Mouse (Mus musculus): Measurements from ENCODE around the gene Fgf23. TPM values are rescaled to one million over a fixed set of nuclear protein-coding genes. Genes with fewer than 3 reads are reported as not detected.

Gene Fgf23
- polyA plus RNA-seq (2014; fragmentation: Nextera tagmentation; extraction: Ambion mirVana): 0.11 and 0.18 TPM in 2 replicates

DNA sequence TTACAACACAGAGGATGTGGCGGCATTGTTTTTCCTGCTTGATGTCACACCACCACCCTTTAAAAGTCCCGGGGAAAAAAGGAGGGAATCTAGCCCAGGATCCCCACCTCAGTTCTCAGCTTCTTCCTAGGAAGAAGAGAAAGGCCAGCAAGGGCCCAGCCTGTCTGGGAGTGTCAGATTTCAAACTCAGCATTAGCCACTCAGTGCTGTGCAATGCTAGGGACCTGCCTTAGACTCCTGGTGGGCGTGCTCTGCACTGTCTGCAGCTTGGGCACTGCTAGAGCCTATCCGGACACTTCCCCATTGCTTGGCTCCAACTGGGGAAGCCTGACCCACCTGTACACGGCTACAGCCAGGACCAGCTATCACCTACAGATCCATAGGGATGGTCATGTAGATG, at the start of gene Fgf23:
Gene Fgf23 (plus strand): TSS at position 86 of the 400 bp plus-strand sequence.
- Histone ChIP-seq H3K4me2 (replicated peaks) (no peak within 1 kb of the TSS), H3K27ac (no peak within 1 kb of the TSS), H3K9me3 (ENCODE audit: control insufficient read depth, low read length) (no peaks in the 10 kb centered on the region), H3K36me3 (replicated peaks; ENCODE audit: control insufficient read depth, insufficient read depth) (no peaks in the 10 kb centered on the region), H3K4me1 (replicated peaks; ENCODE audit: control insufficient read depth, insufficient read depth, low read length) (no peaks in the 10 kb centered on the region), H3K9ac (no peak within 1 kb of the TSS), H3K4me3 (replicated peaks; ENCODE audit: low read length) (no peak within 1 kb of the TSS), H3K27me3 (ENCODE audit: control insufficient read depth, insufficient read depth, low read length) (no peaks in the 10 kb centered on the region)
- ATAC-seq (ENCODE audit: low FRiP score) (no peak), DNase-seq (ENCODE audit: low spot score) (no peak)
- 17% methylated on average over 5 of the region's 5 CpGs for WGBS

DNA sequence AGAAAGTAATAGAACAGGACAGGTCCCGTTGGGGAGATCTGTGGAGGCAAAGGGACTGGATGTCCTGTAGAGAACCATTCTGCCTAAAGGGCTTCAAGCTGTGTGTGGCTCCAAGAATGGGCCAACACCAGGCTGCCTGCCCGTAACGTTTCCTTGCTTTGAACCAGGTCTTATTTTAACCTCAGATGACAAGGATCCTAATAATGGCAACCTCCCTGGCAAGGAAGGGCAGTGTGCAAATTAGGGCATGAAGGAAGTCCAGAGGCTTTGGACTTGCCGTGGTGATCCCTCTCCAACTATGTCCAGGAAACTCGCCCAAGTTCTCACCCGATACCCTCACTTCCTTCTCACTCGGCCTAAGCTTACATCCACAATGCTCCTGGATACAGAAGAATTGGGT, 47.9 kb upstream of the Fgf23 start:
- H3K9me3 ChIP-seq (ENCODE audit: control insufficient read depth, low read length): no peaks in the 10 kb centered on the region
- DNase-seq (ENCODE audit: low spot score): no peak
- H3K27ac ChIP-seq: no peak overlapping the region
- ATAC-seq (ENCODE audit: low FRiP score): no peak
- H3K9ac ChIP-seq: no peak overlapping the region
- no peaks in the 10 kb centered on the region for H3K4me1 ChIP-seq (replicated peaks; ENCODE audit: control insufficient read depth, insufficient read depth, low read length)
- no peak overlapping the region for H3K4me3 ChIP-seq (replicated peaks; ENCODE audit: low read length)
- H3K27me3 ChIP-seq (ENCODE audit: control insufficient read depth, insufficient read depth, low read length): peaks cover 7% of the 10 kb centered on the region; the same call in 1 of the 2 replicates
- WGBS: 83% methylated on average over 7 of the region's 7 CpGs
- H3K36me3 ChIP-seq (replicated peaks; ENCODE audit: control insufficient read depth, insufficient read depth): no peaks in the 10 kb centered on the region
- H3K4me2 ChIP-seq (replicated peaks): no peak overlapping the region

DNA sequence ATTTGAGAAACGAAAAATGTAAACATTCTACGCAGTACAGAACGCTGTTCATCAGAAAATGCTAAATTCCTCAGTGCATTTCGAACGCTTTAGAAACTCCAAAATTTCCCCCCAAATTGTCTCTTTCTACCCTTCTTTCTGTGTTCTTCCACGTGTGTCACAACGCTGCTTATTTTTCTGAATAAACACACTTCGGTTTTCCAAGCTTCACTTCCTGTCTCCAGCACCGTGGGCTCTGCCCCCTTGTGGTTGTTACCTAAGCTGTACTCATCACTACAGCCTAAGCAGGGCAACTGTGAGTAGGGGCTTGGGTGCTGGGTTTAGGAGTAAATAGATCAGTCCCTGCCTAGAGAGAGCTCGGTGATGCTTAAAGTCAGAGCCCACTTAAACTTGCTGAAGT, 37.9 kb upstream of the Fgf23 start:
- DNase-seq (ENCODE audit: low spot score) (peak; percentile 50), ATAC-seq (ENCODE audit: low FRiP score) (no peak)
- Histone ChIP-seq H3K27me3 (ENCODE audit: control insufficient read depth, insufficient read depth, low read length) (no peaks in the 10 kb centered on the region), H3K4me2 (replicated peaks) (peak overlapping the region; percentile 42), H3K4me1 (replicated peaks; ENCODE audit: control insufficient read depth, insufficient read depth, low read length) (no peaks in the 10 kb centered on the region), H3K4me3 (replicated peaks; ENCODE audit: low read length) (no peak overlapping the region), H3K27ac (no peak overlapping the region), H3K9me3 (ENCODE audit: control insufficient read depth, low read length) (no peaks in the 10 kb centered on the region), H3K9ac (no peak overlapping the region), H3K36me3 (replicated peaks; ENCODE audit: control insufficient read depth, insufficient read depth) (no peaks in the 10 kb centered on the region)
- WGBS: 42% methylated on average over 10 of the region's 10 CpGs

DNA sequence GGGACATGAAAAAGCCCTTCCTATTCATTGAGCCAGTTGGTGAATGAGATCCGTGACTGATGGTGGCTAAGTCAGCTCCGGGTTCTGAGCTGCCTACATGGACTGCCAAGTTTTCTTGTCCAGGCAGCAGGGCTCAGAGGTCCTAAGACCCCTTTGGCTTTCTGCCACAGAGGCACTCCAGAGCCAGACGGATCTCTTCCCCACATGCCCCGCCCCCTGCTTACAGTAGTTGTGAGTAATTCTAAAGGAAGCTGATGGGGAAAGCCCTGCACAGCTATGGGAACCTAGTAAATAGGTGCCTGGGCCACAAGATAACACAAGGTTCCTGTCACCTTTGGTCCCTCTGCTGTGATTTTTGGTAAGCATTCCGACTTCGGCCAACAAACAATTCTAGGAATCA, 27.8 kb upstream of the Fgf23 start:
- no peaks in the 10 kb centered on the region for H3K4me1 ChIP-seq (replicated peaks; ENCODE audit: control insufficient read depth, insufficient read depth, low read length)
- H3K27me3 ChIP-seq (ENCODE audit: control insufficient read depth, insufficient read depth, low read length): no peaks in the 10 kb centered on the region
- WGBS: 52% methylated on average over 6 of the region's 6 CpGs
- no peak overlapping the region for H3K4me2 ChIP-seq (replicated peaks)
- H3K9ac ChIP-seq: no peak overlapping the region
- H3K36me3 ChIP-seq (replicated peaks; ENCODE audit: control insufficient read depth, insufficient read depth): no peaks in the 10 kb centered on the region
- DNase-seq (ENCODE audit: low spot score) (peak; percentile 46), ATAC-seq (ENCODE audit: low FRiP score) (no peak)
- no peaks in the 10 kb centered on the region for H3K9me3 ChIP-seq (ENCODE audit: control insufficient read depth, low read length)
- no peak overlapping the region for H3K4me3 ChIP-seq (replicated peaks; ENCODE audit: low read length)
- no peak overlapping the region for H3K27ac ChIP-seq

DNA sequence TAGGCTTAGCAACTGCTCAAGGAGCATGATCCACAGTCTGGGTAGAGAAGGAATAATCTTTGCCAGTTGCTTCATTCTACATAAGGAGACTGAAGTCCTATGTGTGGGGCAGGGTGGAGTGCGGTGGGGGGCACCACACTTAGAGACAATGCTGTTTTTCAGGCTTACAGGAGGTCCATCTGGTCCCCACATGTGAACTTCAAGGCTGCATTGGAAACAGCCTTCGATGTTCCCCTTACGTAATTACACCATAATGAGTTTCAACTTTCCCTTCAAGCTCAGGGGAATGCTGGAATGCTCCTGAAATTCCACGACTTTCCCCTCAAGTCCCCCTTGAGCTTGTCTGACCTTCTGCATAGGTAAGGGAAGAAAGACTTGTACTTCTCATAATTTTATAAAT, 21.9 kb upstream of the Fgf23 start:
- Histone ChIP-seq H3K36me3 (replicated peaks; ENCODE audit: control insufficient read depth, insufficient read depth) (no peaks in the 10 kb centered on the region), H3K27me3 (ENCODE audit: control insufficient read depth, insufficient read depth, low read length) (no peaks in the 10 kb centered on the region), H3K4me2 (replicated peaks) (no peak overlapping the region), H3K4me1 (replicated peaks; ENCODE audit: control insufficient read depth, insufficient read depth, low read length) (no peaks in the 10 kb centered on the region), H3K9ac (no peak overlapping the region), H3K9me3 (ENCODE audit: control insufficient read depth, low read length) (no peaks in the 10 kb centered on the region), H3K27ac (no peak overlapping the region), H3K4me3 (replicated peaks; ENCODE audit: low read length) (no peak overlapping the region)
- ATAC-seq (ENCODE audit: low FRiP score) (no peak), DNase-seq (ENCODE audit: low spot score) (no peak)
- WGBS: 73% methylated on average over 4 of the region's 4 CpGs

DNA sequence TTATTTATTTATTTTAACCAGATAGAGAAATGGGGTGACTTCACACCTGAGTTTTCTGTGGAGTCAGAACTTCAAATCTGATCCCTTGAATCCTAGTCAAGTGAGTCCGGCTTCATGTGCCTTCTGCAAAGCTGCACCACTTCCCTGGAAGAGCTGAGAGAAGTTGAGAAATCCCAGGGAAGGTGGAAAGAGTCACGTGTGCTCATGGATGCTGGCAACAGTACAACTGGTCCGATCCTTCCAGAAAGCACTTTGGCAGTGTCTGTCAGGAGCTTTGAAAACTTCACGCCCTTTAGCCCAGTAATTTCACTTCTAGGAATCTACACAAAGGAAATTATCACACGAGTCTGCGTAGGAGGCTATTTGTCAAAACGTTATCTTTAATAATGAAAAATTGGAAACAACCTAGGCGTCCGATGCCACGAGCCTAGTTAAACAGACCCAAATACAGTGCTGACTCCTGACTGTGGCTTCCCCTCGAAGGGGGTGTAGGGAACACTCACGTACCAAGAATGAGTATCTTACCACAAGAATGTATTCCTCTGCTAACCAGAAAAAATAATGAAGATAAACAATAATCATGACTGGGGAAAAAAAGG, 15.6 kb upstream of the Fgf23 start:
- no peaks in the 10 kb centered on the region for H3K9me3 ChIP-seq (ENCODE audit: control insufficient read depth, low read length)
- 84% methylated on average over 12 of the region's 12 CpGs for WGBS
- H3K9ac ChIP-seq: no peak overlapping the region
- H3K4me1 ChIP-seq (replicated peaks; ENCODE audit: control insufficient read depth, insufficient read depth, low read length): no peaks in the 10 kb centered on the region
- H3K4me3 ChIP-seq (replicated peaks; ENCODE audit: low read length): no peak overlapping the region
- DNase-seq (ENCODE audit: low spot score) (no peak), ATAC-seq (ENCODE audit: low FRiP score) (no peak)
- no peaks in the 10 kb centered on the region for H3K36me3 ChIP-seq (replicated peaks; ENCODE audit: control insufficient read depth, insufficient read depth)
- no peak overlapping the region for H3K4me2 ChIP-seq (replicated peaks)
- H3K27ac ChIP-seq: no peak overlapping the region
- H3K27me3 ChIP-seq (ENCODE audit: control insufficient read depth, insufficient read depth, low read length): no peaks in the 10 kb centered on the region

DNA sequence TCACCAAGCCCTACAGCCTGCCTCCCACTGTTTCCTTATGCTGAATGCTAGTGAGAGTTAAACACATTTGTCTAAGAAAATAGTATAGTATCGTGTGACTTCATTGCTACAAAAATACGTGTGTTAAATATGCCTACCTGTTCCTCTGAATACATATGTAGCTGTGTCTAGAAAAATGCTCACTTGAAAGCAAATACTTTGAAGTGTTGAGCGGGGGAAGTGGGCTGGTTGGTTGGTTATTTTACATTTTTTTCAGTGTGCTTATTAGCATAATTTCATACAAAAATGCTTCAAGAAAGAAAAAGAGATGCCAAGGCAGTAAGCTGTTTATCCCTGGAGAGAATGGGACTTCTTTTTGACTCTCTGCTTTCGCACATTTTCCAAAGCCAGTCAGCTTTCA, 12.7 kb upstream of the Fgf23 start:
- Histone ChIP-seq H3K4me1 (replicated peaks; ENCODE audit: control insufficient read depth, insufficient read depth, low read length) (no peaks in the 10 kb centered on the region), H3K4me2 (replicated peaks) (no peak overlapping the region), H3K9ac (no peak overlapping the region), H3K4me3 (replicated peaks; ENCODE audit: low read length) (no peak overlapping the region), H3K9me3 (ENCODE audit: control insufficient read depth, low read length) (no peaks in the 10 kb centered on the region), H3K27me3 (ENCODE audit: control insufficient read depth, insufficient read depth, low read length) (peaks cover 4% of the 10 kb centered on the region; the same call in 1 of the 2 replicates), H3K27ac (no peak overlapping the region), H3K36me3 (replicated peaks; ENCODE audit: control insufficient read depth, insufficient read depth) (no peaks in the 10 kb centered on the region)
- ATAC-seq (ENCODE audit: low FRiP score) (no peak), DNase-seq (ENCODE audit: low spot score) (no peak)
- 88% methylated on average over 4 of the region's 4 CpGs for WGBS

DNA sequence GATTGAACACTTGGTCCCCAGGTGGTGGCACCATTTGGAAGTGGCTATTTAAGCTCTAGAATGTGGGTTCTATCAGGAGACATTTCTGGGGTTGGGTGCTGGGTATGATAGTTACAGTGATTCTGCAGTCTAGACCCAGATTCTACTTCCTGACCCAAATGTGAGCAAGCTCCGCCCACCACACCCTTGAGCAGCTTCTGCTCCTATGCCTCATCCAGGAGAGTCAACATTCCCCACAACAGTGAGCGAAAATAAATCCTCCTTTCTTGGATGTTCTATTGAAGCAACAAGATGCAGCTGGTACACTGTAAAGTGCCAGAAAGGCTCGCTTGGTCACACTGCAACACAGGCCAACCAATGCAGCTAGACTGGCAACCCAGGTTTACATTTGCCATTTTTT, 8.8 kb upstream of the Fgf23 start:
- no peak for ATAC-seq (ENCODE audit: low FRiP score)
- H3K4me2 ChIP-seq (replicated peaks): no peak overlapping the region
- H3K9ac ChIP-seq: no peak overlapping the region
- DNase-seq (ENCODE audit: low spot score): no peak
- WGBS: 87% methylated on average over 3 of the region's 3 CpGs
- no peaks in the 10 kb centered on the region for H3K36me3 ChIP-seq (replicated peaks; ENCODE audit: control insufficient read depth, insufficient read depth)
- H3K9me3 ChIP-seq (ENCODE audit: control insufficient read depth, low read length): no peaks in the 10 kb centered on the region
- H3K27me3 ChIP-seq (ENCODE audit: control insufficient read depth, insufficient read depth, low read length): peaks cover 5% of the 10 kb centered on the region; the same call in 1 of the 2 replicates
- H3K4me1 ChIP-seq (replicated peaks; ENCODE audit: control insufficient read depth, insufficient read depth, low read length): no peaks in the 10 kb centered on the region
- no peak overlapping the region for H3K27ac ChIP-seq
- H3K4me3 ChIP-seq (replicated peaks; ENCODE audit: low read length): no peak overlapping the region

DNA sequence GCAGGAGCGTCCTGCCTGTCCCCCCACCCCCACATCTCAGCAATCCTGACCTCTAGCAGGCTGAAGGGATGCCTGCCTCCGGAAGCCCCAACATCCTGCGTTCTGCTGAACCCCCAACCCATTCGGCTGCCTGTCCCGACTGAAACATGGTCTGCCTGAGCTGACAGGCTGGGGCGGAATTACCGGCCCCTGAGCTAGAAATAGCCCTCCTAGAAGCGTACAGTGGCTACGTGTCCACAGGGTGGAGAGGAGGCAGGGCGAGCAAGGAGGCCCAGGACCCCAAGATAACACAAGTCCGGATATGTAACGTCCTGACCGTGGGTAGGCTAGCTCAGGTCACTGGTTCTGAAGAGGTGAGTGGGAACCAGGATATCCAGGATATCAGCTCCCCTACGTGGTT, 7.9 kb upstream of the Fgf23 start:
- no peaks in the 10 kb centered on the region for H3K9me3 ChIP-seq (ENCODE audit: control insufficient read depth, low read length)
- no peak overlapping the region for H3K27ac ChIP-seq
- no peaks in the 10 kb centered on the region for H3K4me1 ChIP-seq (replicated peaks; ENCODE audit: control insufficient read depth, insufficient read depth, low read length)
- WGBS: 7% methylated on average over 14 of the region's 14 CpGs
- H3K27me3 ChIP-seq (ENCODE audit: control insufficient read depth, insufficient read depth, low read length): peaks cover 5% of the 10 kb centered on the region; the same call in 1 of the 2 replicates
- no peaks in the 10 kb centered on the region for H3K36me3 ChIP-seq (replicated peaks; ENCODE audit: control insufficient read depth, insufficient read depth)
- DNase-seq (ENCODE audit: low spot score) (no peak), ATAC-seq (ENCODE audit: low FRiP score) (no peak)
- peak overlapping the region; percentile 38 for H3K4me2 ChIP-seq (replicated peaks)
- H3K9ac ChIP-seq: peak overlapping the region; percentile 24; the same call in 1 of the 2 replicates
- H3K4me3 ChIP-seq (replicated peaks; ENCODE audit: low read length): no peak overlapping the region
